Mouse (Mus musculus) limb, embryonic 10.5 days (tissue): ENCODE results near the gene Dennd4b. TPM values are rescaled to one million over a fixed set of nuclear protein-coding genes. Genes with fewer than 3 reads are reported as not detected.

Source experiments
- DNase-seq: peaks from one replicate; pipeline ENCODE4 v3.0.0-alpha.2; 2017; ENCODE audit warnings: low spot score
- H3K27ac ChIP-seq: fragments of 300-500 bp; sonication (generic); 2 replicates; pipeline ENCODE4 v1.5.1; 2016; ENCODE audit warnings: mild to moderate bottlenecking
- H3K27me3 ChIP-seq: fragments of 300-500 bp; sonication (generic); 2 replicates; pipeline ENCODE4 v1.6.1; 2016; ENCODE audit warnings: low read depth, mild to moderate bottlenecking; ENCODE audit not compliant: poor library complexity, severe bottlenecking
- H3K36me3 ChIP-seq: fragments of 300-500 bp; sonication (generic); 2 replicates; pipeline ENCODE4 v1.6.1; 2016; ENCODE audit warnings: mild to moderate bottlenecking, moderate library complexity
- H3K4me1 ChIP-seq: fragments of 300-500 bp; sonication (generic); 2 replicates; pipeline ENCODE4 v1.6.1; 2016
- H3K4me3 ChIP-seq: fragments of 300-500 bp; sonication (generic); 2 replicates; pipeline ENCODE4 v1.5.1; 2016; ENCODE audit warnings: mild to moderate bottlenecking, moderate library complexity
- H3K9me3 ChIP-seq: fragments of 300-500 bp; sonication (generic); replicated peaks from 2 replicates; pipeline ENCODE4 v1.6.1; 2016; ENCODE audit warnings: mild to moderate bottlenecking
- WGBS: fragments of 180-500 bp; shearing (Covaris S2); methylation state at CpG from one replicate; pipeline ENCODE4 v1.1.7; 2016; 5-methylcytosine and 5-hydroxymethylcytosine counted together
- microRNA-seq: library from miRNA; unstranded; fragments of <30 nt; microRNA quantifications from one replicate; pipeline ENCODE4, GENCODE M21; 2017
- polyA plus RNA-seq: library from polyadenylated mRNA; unstranded; fragments of >200 nt; fragmentation: Nextera tagmentation; extraction: Ambion mirVana; gene quantifications from 2 replicates; pipeline ENCODE4 v1.2.1, GENCODE M21; 2016

Gene Dennd4b
- polyA plus RNA-seq, 1 experiment from 2014 or later: 5.1 TPM

DNA sequence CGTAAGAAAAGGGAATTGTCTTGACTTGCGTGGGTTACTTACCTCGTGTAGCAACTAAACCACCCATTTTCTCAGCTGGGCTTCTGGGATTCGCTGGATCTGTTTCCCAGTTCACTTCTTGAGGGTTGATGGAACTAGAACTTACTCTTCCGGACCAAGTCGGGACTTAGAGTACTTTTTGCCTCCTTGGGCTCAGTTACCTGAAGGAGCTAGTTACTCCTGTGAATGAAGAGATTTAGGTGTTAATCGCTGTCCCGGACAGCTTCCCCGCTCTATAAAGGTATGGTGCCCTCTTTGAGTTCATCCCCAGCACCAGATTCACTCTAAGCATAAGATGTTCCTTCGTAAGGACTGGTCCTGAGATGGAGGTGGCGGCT is 29.1 kb downstream of the Dennd4b start:
- 2% methylated on average over 11 of the region's 11 CpGs for WGBS
- no peaks in the 10 kb centered on the region for H3K27me3 ChIP-seq

DNA sequence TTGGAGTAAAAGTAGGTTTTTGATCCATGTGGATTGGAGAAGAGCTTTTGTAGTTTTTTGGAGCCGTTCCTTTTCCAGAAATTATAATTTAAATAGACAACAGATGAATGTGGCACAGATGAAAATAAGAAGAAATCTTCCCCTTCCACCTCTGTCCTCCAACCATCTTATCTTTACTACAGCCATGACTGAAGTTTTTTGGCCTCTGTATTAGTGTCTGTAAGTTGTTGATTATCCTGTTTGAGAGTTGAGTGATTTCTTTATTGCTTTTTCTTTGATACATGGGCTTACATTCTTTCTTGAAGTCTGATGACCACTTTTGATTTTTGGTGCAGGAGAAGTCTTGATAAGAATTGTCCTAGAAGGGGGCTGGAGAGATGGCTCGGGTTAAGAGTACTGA is 29.7 kb downstream of the Dennd4b start:
- 89% methylated on average over 2 of the region's 2 CpGs for WGBS
- Histone ChIP-seq H3K9me3 (no peaks in the 10 kb centered on the region), H3K36me3 (peaks cover 24% of the 10 kb centered on the region), H3K4me1 (peaks cover 16% of the 10 kb centered on the region), H3K27me3 (no peaks in the 10 kb centered on the region), H3K27ac (peak overlapping the region; percentile 98; the same call in 1 of the 2 replicates), H3K4me3 (peak overlapping the region; percentile 86)
- no peak for DNase-seq

More for the DNA sequence above, 29.1 kb downstream of the Dennd4b start:
- peaks cover 24% of the 10 kb centered on the region for H3K36me3 ChIP-seq
- H3K4me3 ChIP-seq: peak overlapping the region; percentile 86
- H3K4me1 ChIP-seq: peaks cover 16% of the 10 kb centered on the region
- H3K9me3 ChIP-seq: no peaks in the 10 kb centered on the region
- no peak for DNase-seq
- H3K27ac ChIP-seq: peak overlapping the region; percentile 98

DNA sequence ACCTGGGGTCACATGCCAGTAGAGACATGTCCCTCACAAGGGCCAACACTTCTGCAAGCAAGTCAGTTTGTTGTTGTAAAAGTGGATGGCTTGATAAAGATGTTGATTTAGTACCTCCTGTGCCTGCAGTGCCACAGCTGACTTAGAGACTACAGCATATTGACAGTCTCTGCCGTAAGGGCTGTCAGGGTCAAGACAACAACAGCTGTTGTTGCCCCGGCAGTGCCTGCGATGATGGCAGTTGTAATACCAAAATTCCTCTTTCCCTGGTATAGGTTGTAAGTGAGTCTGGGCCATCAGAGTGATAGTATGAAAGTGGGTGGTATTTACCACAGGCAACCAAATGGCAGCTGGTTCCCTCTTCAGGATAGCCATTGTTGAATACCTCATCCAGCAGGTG is 40.8 kb downstream of the Dennd4b start:
- Histone ChIP-seq H3K27ac (no peak overlapping the region), H3K4me3 (no peak overlapping the region), H3K9me3 (no peaks in the 10 kb centered on the region), H3K4me1 (no peaks in the 10 kb centered on the region), H3K36me3 (peaks cover 20% of the 10 kb centered on the region), H3K27me3 (no peaks in the 10 kb centered on the region)
- DNase-seq: no peak
- WGBS: 86% methylated on average over 3 of the region's 3 CpGs

- H3K9me3 ChIP-seq: no peaks in the 10 kb centered on the region
- no peak for DNase-seq
- no peak overlapping the region for H3K27ac ChIP-seq
- no peaks in the 10 kb centered on the region for H3K27me3 ChIP-seq
- H3K4me1 ChIP-seq: no peaks in the 10 kb centered on the region
- H3K36me3 ChIP-seq: peaks cover 23% of the 10 kb centered on the region
- no peak overlapping the region for H3K4me3 ChIP-seq
Observed at GRCm38 (mm10) chr3:90309589-90309988, 44.6 kb downstream of the Dennd4b start.

DNA sequence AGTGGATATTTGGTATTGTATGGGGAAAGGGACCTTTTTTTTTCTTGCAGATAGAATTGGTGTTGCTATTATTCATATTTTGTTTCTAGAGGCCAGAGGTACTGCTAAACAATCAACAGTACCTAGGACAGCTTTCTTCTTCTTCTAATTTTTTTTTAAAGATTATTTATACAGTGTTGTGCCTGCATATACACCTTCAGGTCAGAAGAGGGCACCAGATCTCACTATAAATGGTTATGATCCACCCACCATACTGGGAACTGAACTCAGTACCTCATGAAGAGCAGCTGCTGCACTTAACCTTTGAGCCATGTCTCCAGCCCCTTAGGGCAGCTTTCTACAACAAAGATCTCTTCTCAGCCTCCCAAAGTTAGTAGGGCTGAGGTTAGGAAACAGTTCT is 48.4 kb downstream of the Dennd4b start:
- no peaks in the 10 kb centered on the region for H3K9me3 ChIP-seq
- no peaks in the 10 kb centered on the region for H3K27me3 ChIP-seq
- no peaks in the 10 kb centered on the region for H3K4me1 ChIP-seq
- H3K36me3 ChIP-seq: peaks cover 25% of the 10 kb centered on the region
- no peak overlapping the region for H3K4me3 ChIP-seq
- no peak overlapping the region for H3K27ac ChIP-seq
- DNase-seq: no peak

DNA sequence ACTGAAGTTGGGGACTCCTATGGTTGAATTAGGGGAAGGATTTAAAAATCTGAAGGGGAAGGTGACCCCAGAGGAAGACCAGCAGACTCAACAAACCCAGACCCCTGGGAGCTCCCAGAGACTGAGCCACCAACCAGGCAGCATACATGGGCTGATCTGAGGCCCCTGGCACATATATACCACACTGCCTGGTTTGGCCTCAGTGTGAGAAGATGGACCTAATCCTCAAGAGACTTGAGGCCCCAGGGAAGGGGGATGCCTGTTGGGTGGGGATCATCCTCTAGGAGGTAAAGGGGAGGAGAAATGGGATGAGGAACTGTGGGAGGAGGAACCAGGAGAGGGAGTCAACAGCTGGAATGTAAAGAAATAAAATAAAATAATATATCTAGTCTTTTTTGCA is 49.3 kb downstream of the Dennd4b start:
- Histone ChIP-seq H3K4me3 (no peak overlapping the region), H3K27me3 (no peaks in the 10 kb centered on the region), H3K9me3 (no peaks in the 10 kb centered on the region), H3K4me1 (no peaks in the 10 kb centered on the region), H3K36me3 (peaks cover 25% of the 10 kb centered on the region), H3K27ac (no peak overlapping the region)
- DNase-seq: no peak

GRCm38 (mm10) chr3:90322289-90322688 is 57.3 kb downstream of the Dennd4b start:
- H3K27ac ChIP-seq: no peak overlapping the region
- WGBS: 89% methylated on average over 6 of the region's 6 CpGs
- H3K4me1 ChIP-seq: 0 out of 2 replicates have a peak, but pooled peaks cover 4% of the 10 kb centered on the region
- no peaks in the 10 kb centered on the region for H3K27me3 ChIP-seq
- H3K4me3 ChIP-seq: no peak overlapping the region
- no peak for DNase-seq
- H3K9me3 ChIP-seq: no peaks in the 10 kb centered on the region
- no peaks in the 10 kb centered on the region; the same call in none of the 2 replicates for H3K36me3 ChIP-seq

DNA sequence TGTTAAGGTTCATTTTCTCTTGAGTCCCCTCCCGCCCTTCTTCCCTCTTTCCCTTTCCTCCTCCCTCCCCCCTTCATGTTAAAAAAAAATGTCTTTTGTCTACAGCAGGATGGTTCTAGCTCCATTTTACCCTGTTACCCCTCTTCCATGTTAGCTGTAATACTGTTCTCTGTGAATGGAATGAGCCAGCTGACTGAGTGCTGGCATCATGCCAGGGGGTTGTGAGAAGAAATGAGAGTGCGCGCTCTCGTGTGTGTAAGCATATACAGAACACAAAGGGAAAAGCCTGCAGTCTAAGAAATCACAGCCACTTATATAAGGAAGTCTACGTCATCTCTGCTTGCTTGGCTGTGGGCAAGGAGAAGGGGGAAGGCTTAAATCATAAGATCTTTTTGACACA is 58.1 kb downstream of the Dennd4b start:
- Histone ChIP-seq H3K4me1 (0 out of 2 replicates have a peak, but pooled peaks cover 4% of the 10 kb centered on the region), H3K27ac (no peak overlapping the region), H3K27me3 (no peaks in the 10 kb centered on the region), H3K4me3 (no peak overlapping the region), H3K9me3 (no peaks in the 10 kb centered on the region), H3K36me3 (no peaks in the 10 kb centered on the region; the same call in none of the 2 replicates)
- DNase-seq: no peak
- WGBS: 86% methylated on average over 5 of the region's 5 CpGs

Small RNA genes lying within 50 kb of the gene (microRNA-seq; reads per million reads assigned to microRNA genes)
- not detected for gene Mir7012

Other genes with a start within 250 kb of the Dennd4b start
- 171 and 183 TPM in 2 replicates for gene 4933434E20Rik, start 213.5 kb upstream of the Dennd4b start, polyA plus RNA-seq
- 234 and 244 TPM in 2 replicates for gene Ubap2l, start 212.6 kb upstream of the Dennd4b start, polyA plus RNA-seq
- gene Tpm3, start 192.5 kb upstream of the Dennd4b start, polyA plus RNA-seq: 634 and 641 TPM in 2 replicates
- 0.63 and 0.65 TPM in 2 replicates for gene Nup210l, start 161.1 kb upstream of the Dennd4b start, polyA plus RNA-seq
- 1,143 and 1,168 TPM in 2 replicates for gene Rps27, start 51.5 kb upstream of the Dennd4b start, polyA plus RNA-seq
- gene Rab13, start 51.5 kb upstream of the Dennd4b start, polyA plus RNA-seq: 23.8 and 25.6 TPM in 2 replicates
- 71.4 and 73.5 TPM in 2 replicates for gene Jtb, start 33.6 kb upstream of the Dennd4b start, polyA plus RNA-seq
- 4.0 and 8.9 TPM in 2 replicates for gene Creb3l4, start 21.7 kb upstream of the Dennd4b start, polyA plus RNA-seq
- 55.6 and 60.1 TPM in 2 replicates for gene Slc39a1, start 17.0 kb upstream of the Dennd4b start, polyA plus RNA-seq
- gene Crtc2, start 11.0 kb upstream of the Dennd4b start, polyA plus RNA-seq: 26.5 and 31.6 TPM in 2 replicates
- gene Gatad2b, start 28.0 kb downstream of the Dennd4b start, polyA plus RNA-seq: 14.3 and 15.6 TPM in 2 replicates
- 37.4 and 41.9 TPM in 2 replicates for gene Slc27a3, start 124.8 kb downstream of the Dennd4b start, polyA plus RNA-seq
- 53.3 and 53.5 TPM in 2 replicates for gene Ints3, start 168.4 kb downstream of the Dennd4b start, polyA plus RNA-seq
- 3.5 and 4.7 TPM in 2 replicates for gene Npr1, start 200.7 kb downstream of the Dennd4b start, polyA plus RNA-seq
- gene Ilf2, start 210.9 kb downstream of the Dennd4b start, polyA plus RNA-seq: 374 and 379 TPM in 2 replicates
- 49.1 and 60.3 TPM in 2 replicates for gene Snapin, start 225.8 kb downstream of the Dennd4b start, polyA plus RNA-seq
- gene Chtop, start 244.3 kb downstream of the Dennd4b start, polyA plus RNA-seq: 175 and 194 TPM in 2 replicates
- 4.6 and 5.3 TPM in 2 replicates for gene S100a1, start 249.2 kb downstream of the Dennd4b start, polyA plus RNA-seq
- gene S100a13, start 249.2 kb downstream of the Dennd4b start, polyA plus RNA-seq: 8.5 and 10.3 TPM in 2 replicates